Mouse (Mus musculus) adrenal gland, postnatal 14 days (tissue): ENCODE measurements around the gene Rgs14. TPM values are rescaled to one million over a fixed set of nuclear protein-coding genes. Genes with fewer than 3 reads are reported as not detected.

Experiments
- DNase-seq: peaks from one replicate; pipeline ENCODE4 v3.0.0; 2021; ENCODE audit warnings: mixed read lengths
- total RNA-seq: library from RNA; stranded (reverse); gene quantifications from 2 replicates; pipeline ENCODE4 v1.2.3, GENCODE M21; 2021

Gene Rgs14
- total RNA-seq, 1 experiment from 2014 or later = 0.44 TPM

GRCm38 (mm10) chr13:55344286-55344685, 25.2 kb upstream of the Rgs14 start:
- no peak for DNase-seq

- no peak for DNase-seq
Measured at GRCm38 (mm10) chr13:55346745-55347144, 22.8 kb upstream of the Rgs14 start.

GRCm38 (mm10) chr13:55361145-55361544, 8.4 kb upstream of the Rgs14 start:
- no peak for DNase-seq

DNA sequence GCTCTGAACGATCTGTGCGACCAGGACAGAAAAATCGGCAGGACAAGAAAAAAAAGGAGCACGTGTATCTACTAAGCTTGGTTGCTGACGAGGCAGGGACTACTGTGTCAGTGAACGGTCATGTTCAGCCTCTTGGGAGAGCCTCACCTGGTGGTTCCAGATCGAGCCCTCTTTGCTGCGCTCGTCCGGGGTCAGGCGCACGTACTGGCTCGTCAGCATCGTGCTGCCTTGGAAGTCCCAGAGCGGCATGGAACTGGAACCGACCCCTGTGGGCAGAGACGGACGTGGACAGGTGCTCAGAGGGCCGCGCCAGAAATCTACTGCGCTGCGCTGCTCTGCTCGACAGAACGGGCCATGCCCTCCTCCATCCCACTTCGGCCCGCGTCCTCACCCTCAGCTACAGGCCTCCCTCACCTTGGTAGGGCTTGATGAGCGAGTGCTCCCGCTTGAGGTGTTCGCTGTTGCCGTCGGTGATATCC, 7.5 kb upstream of the Rgs14 start:
- no peak for DNase-seq

- peak; percentile 97 for DNase-seq
Measured at GRCm38 (mm10) chr13:55362453-55363060, 7.0 kb upstream of the Rgs14 start, which contains the start of gene Lman2. Gene Lman2 (minus strand): TSS chr13:55362783.

DNA sequence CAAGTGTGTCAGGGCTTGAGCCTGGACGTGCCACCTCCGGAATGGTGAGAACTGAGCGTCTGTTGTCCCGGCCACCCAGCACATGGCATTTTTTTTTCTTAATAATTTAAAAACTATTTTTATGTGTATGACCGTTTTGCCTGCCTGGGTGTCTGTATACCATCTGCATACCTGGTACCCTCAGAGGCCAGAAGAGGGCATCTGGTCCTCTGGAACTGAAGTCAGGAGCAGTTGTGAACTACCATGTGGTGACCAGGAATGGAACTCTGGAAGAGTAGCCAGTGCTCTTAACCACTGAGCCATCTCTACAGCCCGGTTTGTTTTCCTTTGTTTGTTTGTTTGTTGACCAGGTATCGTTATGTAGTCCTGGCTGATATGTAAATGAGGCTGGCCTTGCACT, 1.1 kb upstream of the Rgs14 start:
- DNase-seq = no peak

DNA sequence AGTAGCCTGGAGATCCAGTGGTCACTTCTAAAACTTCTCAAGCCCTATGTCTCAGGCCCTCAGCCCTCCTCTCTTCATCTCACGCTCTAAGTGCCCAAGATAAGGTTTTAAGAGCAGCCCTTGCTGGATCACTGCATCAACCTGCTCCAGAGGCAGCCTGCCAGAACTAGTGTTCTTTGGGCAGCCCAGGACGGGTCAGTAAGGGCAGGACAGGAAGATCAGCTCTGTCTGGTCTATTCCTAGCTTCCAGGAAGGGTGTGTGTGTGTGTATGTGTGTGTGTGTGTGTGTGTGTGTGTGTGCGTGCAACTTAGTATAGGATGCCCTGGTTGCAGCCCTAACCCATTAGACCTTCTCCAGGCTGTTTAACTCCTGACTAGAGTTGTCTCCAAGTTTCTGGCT, 702 bp downstream of the Rgs14 start:
- peak; percentile 32 for DNase-seq

GRCm38 (mm10) chr13:55371007-55371681, 1.6 kb downstream of the Rgs14 start:
- DNase-seq = no peak

DNA sequence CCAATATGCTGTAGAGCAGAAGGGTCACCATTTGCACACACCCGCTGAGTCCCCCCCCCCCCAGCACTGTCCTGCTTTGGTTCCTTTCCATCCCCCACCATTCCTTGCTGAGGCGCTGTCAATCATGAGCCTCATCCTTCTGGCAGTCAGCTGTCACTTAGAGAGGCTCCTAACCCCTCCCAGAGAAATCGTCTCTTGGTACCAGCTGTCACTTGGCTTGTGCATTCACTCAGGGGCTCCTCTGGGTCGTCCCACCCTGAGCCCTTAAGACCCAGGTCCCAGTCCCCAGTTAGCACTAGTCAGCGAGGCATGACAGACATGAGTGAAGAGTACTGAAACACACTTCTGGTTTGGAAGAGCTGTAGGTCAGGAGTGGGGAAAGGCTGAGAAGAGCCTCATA, 2.2 kb downstream of the Rgs14 start:
- DNase-seq = no peak

DNA sequence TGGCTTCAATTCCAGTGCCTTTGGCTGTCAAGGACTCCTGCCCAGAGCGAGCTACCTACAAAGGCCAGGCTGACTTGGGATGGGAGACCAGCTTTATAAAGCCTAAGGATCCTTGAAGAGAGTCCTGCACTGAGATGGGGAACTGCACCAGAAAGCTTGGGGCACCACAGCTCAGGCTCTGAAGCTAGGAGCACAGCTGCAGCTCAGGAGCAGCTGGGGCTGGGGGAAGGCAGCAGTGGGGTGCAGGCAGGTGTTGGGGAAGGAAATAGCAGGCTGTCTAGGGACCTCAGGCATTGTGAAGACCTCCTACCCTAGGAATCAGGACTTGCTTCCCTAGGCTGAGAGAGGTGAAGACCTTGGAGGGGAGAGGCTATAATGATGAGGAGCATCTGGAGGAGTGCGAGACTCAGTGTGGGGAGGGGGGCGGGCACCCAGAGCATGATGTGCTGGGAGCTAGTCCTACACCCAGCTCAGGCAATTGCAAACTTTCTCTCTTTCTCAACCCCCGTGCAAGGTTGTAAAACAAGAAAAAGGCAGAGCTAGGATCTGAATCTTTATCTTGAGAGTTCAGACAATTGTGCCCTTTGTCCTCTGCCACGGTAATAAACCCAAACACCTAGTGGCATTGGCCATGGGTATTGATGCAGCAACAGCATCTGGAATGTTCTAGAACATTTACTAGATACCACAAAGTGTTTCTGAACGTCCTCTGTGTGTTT, 4.8 kb downstream of the Rgs14 start:
- no peak for DNase-seq

DNA sequence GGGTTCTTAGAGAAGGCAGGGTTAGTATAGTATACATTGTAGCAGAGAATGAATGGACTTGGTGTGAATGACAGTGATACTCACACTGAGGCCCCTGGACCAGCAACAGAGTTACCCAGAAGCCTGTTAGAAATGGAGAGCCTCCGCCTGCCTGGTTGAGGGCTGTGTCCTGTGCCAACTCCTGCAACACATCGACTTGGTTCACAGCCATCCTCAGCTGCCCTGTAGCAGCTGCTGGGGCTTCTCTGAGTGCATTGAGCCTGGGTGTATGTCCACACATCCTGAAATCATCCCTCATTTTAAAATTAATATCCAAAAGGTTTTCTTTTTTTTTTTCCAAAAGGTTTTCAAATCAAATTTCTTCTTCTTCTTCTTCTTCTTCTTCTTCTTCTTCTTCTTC, 6.3 kb downstream of the Rgs14 start:
- DNase-seq = no peak

DNA sequence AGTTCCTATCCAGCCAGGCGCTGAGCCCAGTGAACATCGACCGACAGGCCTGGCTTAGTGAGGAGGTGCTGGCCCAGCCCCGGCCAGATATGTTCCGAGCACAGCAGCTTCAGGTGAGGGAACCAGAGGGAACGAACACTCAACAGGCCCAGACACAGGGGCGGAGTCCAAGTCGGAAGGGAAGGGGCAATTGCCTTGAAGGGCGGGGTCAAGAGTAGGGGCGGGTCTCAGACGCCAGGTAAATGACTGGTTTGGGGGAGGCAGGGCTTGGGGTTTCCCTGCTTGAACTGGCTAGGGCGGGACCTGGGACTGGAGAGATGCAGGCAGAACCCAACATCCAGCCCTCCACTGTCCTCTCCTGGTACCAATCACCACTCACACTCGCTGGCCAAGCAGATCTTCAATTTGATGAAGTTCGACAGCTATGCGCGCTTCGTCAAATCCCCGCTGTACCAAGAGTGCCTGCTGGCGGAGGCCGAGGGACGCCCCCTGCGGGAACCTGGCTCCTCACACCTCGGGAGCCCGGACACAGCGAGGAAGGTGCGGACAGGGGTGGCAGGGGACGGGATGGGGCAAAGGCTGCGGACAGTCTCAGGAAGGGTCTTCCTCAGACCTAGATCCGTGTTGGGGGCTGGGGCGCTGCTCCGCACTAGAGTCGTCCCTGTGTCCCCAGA, 9.5 kb downstream of the Rgs14 start:
- DNase-seq = no peak

- DNase-seq = no peak
Measured at GRCm38 (mm10) chr13:55381790-55382189, 12.3 kb downstream of the Rgs14 start.

GRCm38 (mm10) chr13:55390644-55391043, 21.1 kb downstream of the Rgs14 start:
- DNase-seq = no peak

DNA sequence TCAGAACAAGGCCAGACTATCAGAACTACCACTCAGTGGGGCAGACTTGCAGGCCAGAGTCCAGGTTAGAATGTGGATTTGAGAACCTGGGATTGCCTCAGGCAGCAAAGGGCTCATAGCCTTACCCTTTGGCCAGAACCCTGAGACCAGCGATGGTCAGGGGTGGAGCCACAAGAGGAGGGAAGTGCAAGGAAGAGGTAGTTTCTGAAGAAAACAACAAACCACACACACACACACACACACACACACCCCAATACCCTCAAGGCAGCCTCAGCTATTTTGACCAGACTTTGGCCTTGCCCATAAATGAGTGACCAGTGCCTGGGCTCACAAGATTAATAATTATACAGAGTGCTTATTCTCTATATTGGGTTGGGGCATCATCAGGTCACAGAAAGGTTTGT, 22.1 kb downstream of the Rgs14 start:
- DNase-seq = no peak

GRCm38 (mm10) chr13:55392933-55393332, 23.4 kb downstream of the Rgs14 start:
- peak; percentile 34 for DNase-seq

GRCm38 (mm10) chr13:55398088-55398487, 28.6 kb downstream of the Rgs14 start, which contains the start of gene Slc34a1:
Gene Slc34a1 (plus strand): TSS chr13:55398187.
- no peak for DNase-seq

- no peak for DNase-seq
Measured at GRCm38 (mm10) chr13:55399300-55400038, 29.9 kb downstream of the Rgs14 start.

- no peak for DNase-seq
Measured at GRCm38 (mm10) chr13:55400039-55400346, 30.5 kb downstream of the Rgs14 start.

GRCm38 (mm10) chr13:55403266-55403665, 33.7 kb downstream of the Rgs14 start:
- no peak for DNase-seq

GRCm38 (mm10) chr13:55403935-55404852, 34.7 kb downstream of the Rgs14 start:
- DNase-seq = no peak
